Mouse (Mus musculus) hindbrain, postnatal 0 days (tissue): ENCODE measurements at regions not wholly inside any gene's neighbourhood (a gene's known extent, or its start where the extent isn't known, plus 50 kb on each side); places are given as distances from the start of the nearest gene placed in this dataset.

Experiments used
- ATAC-seq: fragments of 200-750 bp; cut with Nextera tagmentation; 2 replicates; pipeline ENCODE4 v1.8.0; 2017; ENCODE audit warnings: mild to moderate bottlenecking, moderate TSS enrichment, moderate library complexity
- DNase-seq: peaks from one replicate; pipeline ENCODE4 v3.0.0-alpha.2; 2015; ENCODE audit warnings: low spot score
- H3K27ac ChIP-seq: fragments of 300-500 bp; sonication (generic); 2 replicates; pipeline ENCODE4 v1.5.1; 2014; ENCODE audit warnings: mild to moderate bottlenecking
- H3K27me3 ChIP-seq: fragments of 300-500 bp; sonication (generic); 2 replicates; pipeline ENCODE4 v1.6.1; 2014; ENCODE audit warnings: low read length, mixed read lengths; ENCODE audit not compliant: insufficient read depth
- H3K36me3 ChIP-seq: fragments of 300-500 bp; sonication (generic); 2 replicates; pipeline ENCODE4 v1.6.1; 2014; ENCODE audit warnings: low read length, mixed read lengths; ENCODE audit not compliant: insufficient read depth
- H3K4me1 ChIP-seq: fragments of 300-500 bp; sonication (generic); 2 replicates; pipeline ENCODE4 v1.6.1; 2014; ENCODE audit warnings: antibody characterized with exemption, low read length, mixed read lengths; ENCODE audit not compliant: insufficient read depth
- H3K4me2 ChIP-seq: fragments of 300-500 bp; sonication (generic); 2 replicates; pipeline ENCODE4 v1.6.1; 2014; ENCODE audit warnings: low read depth, mild to moderate bottlenecking, low read length, moderate library complexity, mixed read lengths
- H3K4me3 ChIP-seq: fragments of 300-500 bp; sonication (generic); 2 replicates; pipeline ENCODE4 v1.5.1; 2014; ENCODE audit warnings: low read length
- H3K9ac ChIP-seq: fragments of 300-500 bp; sonication (generic); replicated peaks from 2 replicates; pipeline ENCODE4 v1.6.1; 2014; ENCODE audit warnings: mild to moderate bottlenecking, low read length, moderate library complexity, mixed read lengths
- H3K9me3 ChIP-seq: fragments of 300-500 bp; sonication (generic); 2 replicates; pipeline ENCODE4 v1.6.1; 2016; ENCODE audit warnings: low read length, mixed read lengths
- CTCF ChIP-seq: IDR thresholded peaks from 2 replicates; pipeline ENCODE4 v1.5.1; 2016; ENCODE audit warnings: antibody characterized with exemption, control low read depth, low read depth
- WGBS: fragments of 180-500 bp; shearing (Covaris S2); extraction: QIAGEN DNeasy Blood & Tissue Kit; methylation state at CpG from one replicate; pipeline ENCODE4 v1.1.7; 2014; 5-methylcytosine and 5-hydroxymethylcytosine counted together

DNA sequence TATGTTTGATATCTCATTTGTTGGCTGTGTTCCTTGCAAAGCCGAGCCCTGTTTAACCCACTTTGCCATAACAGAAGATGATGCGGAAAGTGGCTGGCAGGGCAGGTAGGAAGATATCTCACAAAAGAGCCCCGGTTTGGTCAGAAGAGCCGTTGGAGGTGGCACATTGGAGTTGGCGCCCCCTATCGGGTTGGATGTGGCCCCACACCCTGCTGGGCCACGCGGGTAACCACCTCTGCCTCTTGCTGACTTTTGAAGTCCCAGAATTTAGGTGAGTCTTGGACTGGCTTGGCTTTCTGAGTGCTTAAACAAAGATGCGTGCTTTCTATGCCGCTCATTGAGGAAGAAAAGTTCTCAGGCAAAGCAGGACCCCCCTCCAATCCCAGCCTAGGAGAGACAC is 56.1 kb downstream of the Gm4791 start:
- H3K9me3 ChIP-seq, result no peaks in the 10 kb centered on the region
- H3K9ac ChIP-seq, result no peak overlapping the region
- no peak overlapping the region for H3K4me3 ChIP-seq
- H3K27me3 ChIP-seq, result no peaks in the 10 kb centered on the region
- H3K27ac ChIP-seq, result no peak overlapping the region
- DNase-seq (no peak), ATAC-seq (no peak)
- H3K36me3 ChIP-seq, result no peaks in the 10 kb centered on the region
- 72% methylated on average over 10 of the region's 10 CpGs for WGBS
- peak; percentile 12; the same call in 1 of the 2 replicates for TF ChIP-seq CTCF
- no peak overlapping the region for H3K4me2 ChIP-seq
- H3K4me1 ChIP-seq, result no peaks in the 10 kb centered on the region

DNA sequence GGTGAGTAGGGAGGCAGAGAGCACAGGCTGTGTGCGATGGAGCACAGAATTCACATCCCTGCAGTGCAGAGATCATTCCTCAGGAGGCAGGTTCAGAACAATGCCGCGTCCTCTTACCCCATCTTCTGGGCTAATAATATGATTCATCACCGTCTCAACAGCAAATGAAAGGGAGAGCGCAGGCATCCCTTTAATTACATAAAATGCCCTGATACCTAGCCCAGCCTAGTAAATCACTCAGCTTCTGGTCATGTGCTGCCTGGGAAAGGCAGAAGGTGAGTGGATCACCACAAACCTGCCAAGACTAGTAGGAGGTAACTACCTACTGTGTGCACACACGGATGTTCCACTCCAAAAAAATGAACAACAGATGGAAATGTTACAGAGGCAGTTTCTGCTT is 57.0 kb downstream of the Gm4791 start:
- TF ChIP-seq CTCF, result no peak
- Histone ChIP-seq H3K9me3 (no peaks in the 10 kb centered on the region), H3K9ac (no peak overlapping the region), H3K4me3 (no peak overlapping the region), H3K27ac (no peak overlapping the region), H3K27me3 (no peaks in the 10 kb centered on the region), H3K4me1 (no peaks in the 10 kb centered on the region), H3K36me3 (no peaks in the 10 kb centered on the region), H3K4me2 (no peak overlapping the region)
- 69% methylated on average over 6 of the region's 6 CpGs for WGBS
- ATAC-seq (no peak), DNase-seq (no peak)

DNA sequence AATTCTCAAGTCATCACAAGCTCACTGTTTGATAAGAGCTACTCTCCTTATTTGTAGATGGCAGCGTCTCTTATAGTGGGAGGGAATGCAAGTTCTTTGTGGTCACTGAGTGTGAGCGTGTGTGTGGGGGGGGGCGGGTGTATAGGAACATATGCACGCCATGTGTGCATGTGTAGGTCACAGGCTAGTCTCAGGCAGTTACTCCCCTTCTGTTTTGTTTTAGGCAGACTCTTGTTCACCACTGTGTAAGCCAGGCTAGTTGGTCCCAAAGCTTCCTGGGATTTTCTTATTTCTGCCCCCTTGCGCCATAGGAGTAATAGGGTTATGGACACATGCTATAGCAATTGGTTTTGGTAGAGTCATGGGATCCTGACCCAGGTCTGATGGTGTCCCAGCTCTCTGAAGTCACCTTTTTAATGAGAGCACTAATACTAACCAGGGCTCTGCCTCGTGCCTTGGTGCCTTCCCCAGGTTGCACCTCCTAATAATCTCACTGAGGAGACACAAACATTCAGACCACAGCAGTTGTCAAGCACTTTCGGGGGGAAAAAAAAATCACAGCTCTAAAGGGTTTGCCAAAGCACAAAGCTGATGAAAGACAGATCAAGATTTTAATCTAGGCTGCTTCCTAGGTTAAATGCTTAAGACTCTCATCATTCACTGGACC is 60.9 kb downstream of the Gm4791 start:
- no peaks in the 10 kb centered on the region for H3K27me3 ChIP-seq
- ATAC-seq (no peak), DNase-seq (no peak)
- no peaks in the 10 kb centered on the region for H3K36me3 ChIP-seq
- H3K27ac ChIP-seq, result no peak overlapping the region
- TF ChIP-seq CTCF, result no peak
- no peaks in the 10 kb centered on the region for H3K9me3 ChIP-seq
- no peak overlapping the region for H3K4me3 ChIP-seq
- no peak overlapping the region for H3K4me2 ChIP-seq
- no peak overlapping the region for H3K9ac ChIP-seq
- no peaks in the 10 kb centered on the region for H3K4me1 ChIP-seq
- WGBS, result 88% methylated on average over 7 of the region's 7 CpGs

DNA sequence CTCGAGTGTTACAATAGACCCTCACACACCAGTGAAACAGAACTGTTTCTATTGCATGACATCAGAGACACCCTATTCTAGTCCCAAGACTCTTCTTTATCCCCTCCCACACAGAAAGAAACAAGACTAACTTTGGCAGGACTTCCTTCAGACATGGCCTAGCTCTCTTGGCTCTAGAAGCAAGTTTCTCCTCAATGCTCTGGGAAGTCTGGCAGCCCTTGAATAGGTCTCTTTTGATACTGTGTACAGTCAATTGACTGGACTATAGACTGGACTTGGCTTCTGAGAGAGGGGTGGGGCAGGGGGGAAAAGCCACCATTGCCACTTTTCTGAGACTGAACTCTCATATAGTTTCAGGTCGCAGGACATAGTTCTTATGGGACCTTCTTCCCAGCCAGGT is 62.2 kb downstream of the Gm4791 start:
- no peak for TF ChIP-seq CTCF
- ATAC-seq, result peak; percentile 84
- Histone ChIP-seq H3K27me3 (no peaks in the 10 kb centered on the region), H3K9me3 (no peaks in the 10 kb centered on the region), H3K4me1 (no peaks in the 10 kb centered on the region; the same call in 1 of the 2 replicates), H3K4me2 (no peak overlapping the region), H3K4me3 (no peak overlapping the region), H3K36me3 (no peaks in the 10 kb centered on the region), H3K9ac (no peak overlapping the region), H3K27ac (no peak overlapping the region)
- peak; percentile 64 for DNase-seq
- WGBS, result 73% methylated on average over 2 of the region's 2 CpGs

DNA sequence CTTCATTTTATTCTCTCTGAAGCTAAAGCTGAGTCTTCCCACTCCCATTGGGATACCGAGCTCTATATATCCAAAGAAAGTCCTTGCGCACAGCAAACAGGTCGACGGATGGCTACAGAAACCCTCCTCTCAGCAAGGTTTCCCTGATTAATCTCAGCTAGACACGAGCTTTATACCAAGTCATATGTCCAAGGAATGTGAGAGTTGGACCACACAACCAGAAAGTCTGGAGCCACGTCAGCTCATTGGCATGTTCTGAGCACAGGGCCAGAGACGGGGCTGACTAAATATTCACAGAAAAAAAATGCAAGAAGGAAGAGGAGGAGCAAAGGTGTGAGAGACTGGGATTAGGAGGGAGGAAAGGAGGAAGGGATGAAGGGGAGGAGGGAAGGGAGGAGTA is 64.0 kb downstream of the Gm4791 start:
- no peaks in the 10 kb centered on the region for H3K9me3 ChIP-seq
- no peaks in the 10 kb centered on the region for H3K27me3 ChIP-seq
- ATAC-seq (no peak), DNase-seq (no peak)
- no peaks in the 10 kb centered on the region for H3K36me3 ChIP-seq
- 69% methylated on average over 7 of the region's 7 CpGs for WGBS
- no peak overlapping the region for H3K27ac ChIP-seq
- no peak overlapping the region for H3K4me2 ChIP-seq
- TF ChIP-seq CTCF, result no peak
- no peak overlapping the region for H3K4me3 ChIP-seq
- no peak overlapping the region for H3K9ac ChIP-seq
- H3K4me1 ChIP-seq, result no peaks in the 10 kb centered on the region; the same call in 1 of the 2 replicates

DNA sequence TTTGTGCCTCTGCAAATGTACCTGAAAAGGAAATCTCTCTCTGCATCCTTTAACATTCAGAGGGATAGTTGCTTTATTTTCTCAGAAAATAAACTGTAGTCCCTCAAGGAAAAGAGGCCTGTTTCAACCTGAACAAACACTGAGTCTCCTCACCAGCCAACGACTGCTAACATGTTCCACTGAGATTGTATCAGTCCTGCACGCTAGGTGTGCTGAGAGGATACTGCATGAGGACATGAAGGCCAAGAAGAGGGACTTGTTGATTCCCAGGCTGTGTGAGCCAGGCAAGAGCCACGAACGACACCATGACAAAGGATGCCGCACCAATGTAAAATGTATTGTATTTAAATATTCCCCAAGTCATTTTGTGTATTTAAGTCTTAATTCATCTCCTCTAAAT is 65.2 kb downstream of the Gm4791 start:
- ATAC-seq, result no peak
- no peak for TF ChIP-seq CTCF
- no peak overlapping the region for H3K4me2 ChIP-seq

DNA sequence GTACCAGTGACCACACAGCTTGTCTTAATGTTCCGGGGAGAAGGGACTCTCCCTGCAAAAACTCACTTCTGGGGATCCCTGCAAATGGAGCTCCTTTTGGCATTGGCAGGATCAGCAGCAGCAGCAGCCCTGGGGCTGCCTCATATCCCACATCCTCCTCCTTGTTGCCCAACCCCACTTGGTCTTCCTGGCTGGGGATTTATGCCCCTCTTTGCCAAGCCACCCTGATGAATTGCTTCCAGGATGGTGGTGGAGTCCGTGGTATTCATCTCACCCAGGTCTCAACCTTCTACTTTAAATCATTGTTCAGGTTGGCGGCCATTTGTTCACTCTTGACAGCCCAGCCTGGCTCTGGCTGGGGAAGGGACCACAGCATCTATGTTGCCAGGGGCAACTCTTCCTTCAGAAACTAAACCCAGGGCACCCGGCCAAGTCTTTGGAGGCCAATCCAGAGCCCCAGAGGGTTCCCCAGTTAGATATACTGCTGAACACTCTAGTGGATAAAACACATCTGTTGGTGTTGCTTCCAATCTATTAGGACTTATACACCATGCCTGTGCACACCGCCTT is 66.0 kb downstream of the Gm4791 start:
- Histone ChIP-seq H3K4me1 (peaks cover 4% of the 10 kb centered on the region), H3K9ac (no peak overlapping the region), H3K4me2 (no peak overlapping the region), H3K36me3 (no peaks in the 10 kb centered on the region), H3K4me3 (no peak overlapping the region), H3K27ac (no peak overlapping the region), H3K27me3 (no peaks in the 10 kb centered on the region), H3K9me3 (no peaks in the 10 kb centered on the region)
- 40% methylated on average over 5 of the region's 5 CpGs for WGBS
- DNase-seq (peak; percentile 80), ATAC-seq (no peak)
- no peak for TF ChIP-seq CTCF

More for the DNA sequence above, 65.2 kb downstream of the Gm4791 start:
- DNase-seq, result no peak
- no peaks in the 10 kb centered on the region for H3K36me3 ChIP-seq
- H3K27me3 ChIP-seq, result no peaks in the 10 kb centered on the region
- WGBS, result 67% methylated on average over 5 of the region's 5 CpGs
- H3K9ac ChIP-seq, result no peak overlapping the region
- no peak overlapping the region for H3K27ac ChIP-seq
- H3K9me3 ChIP-seq, result no peaks in the 10 kb centered on the region
- no peaks in the 10 kb centered on the region; the same call in 1 of the 2 replicates for H3K4me1 ChIP-seq
- no peak overlapping the region for H3K4me3 ChIP-seq
